Mouse (Mus musculus) small intestine, adult 10 weeks (tissue): ENCODE measurements around the gene Fndc11. TPM values are rescaled to one million over a fixed set of nuclear protein-coding genes. Genes with fewer than 3 reads are reported as not detected.

Source experiments
- polyA plus RNA-seq: library from polyadenylated mRNA; stranded (reverse); fragments of 350-450 nt; fragmentation: Illumina TruSeq; extraction: RNeasy Lipid Tissue Mini Kit (QIAGEN cat#74804); gene quantifications from one replicate; pipeline ENCODE4 v1.2.3, GENCODE M21; 2014; ENCODE audit warnings: low replicate concordance

Gene Fndc11
- polyA plus RNA-seq = not detected

DNA sequence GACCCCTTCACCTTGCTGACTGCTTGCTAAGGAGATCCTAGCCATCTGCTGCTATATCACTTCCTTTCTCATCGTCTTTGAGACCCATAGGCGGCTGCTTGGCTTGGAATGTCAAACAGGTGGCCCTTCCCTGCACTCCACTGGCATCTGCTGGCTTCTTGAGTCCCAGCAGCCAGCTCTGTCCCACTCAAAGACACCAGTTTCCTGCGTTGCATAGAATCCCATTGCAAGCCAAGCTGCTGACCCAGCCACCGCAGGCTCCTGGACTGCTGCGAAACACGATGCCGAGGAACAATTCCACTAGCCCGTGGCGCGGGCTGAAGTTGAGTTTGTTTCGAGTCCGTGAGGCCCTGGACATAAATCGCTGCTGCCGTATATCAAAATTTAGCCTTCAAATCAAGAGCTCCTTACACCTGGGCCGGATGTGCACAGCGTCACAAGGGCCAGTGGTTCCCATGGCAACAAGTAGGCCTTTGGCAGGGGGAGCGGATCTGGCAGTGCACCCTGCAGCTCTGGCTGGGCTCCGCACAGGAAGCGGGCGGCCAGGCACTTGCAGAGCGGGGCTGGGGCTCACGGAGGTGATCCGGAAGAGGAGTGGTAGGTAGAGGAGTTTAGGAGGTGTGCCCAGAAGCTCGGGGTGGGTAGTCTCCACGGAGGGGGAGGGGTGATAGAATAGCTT lies at the start of gene Fndc11:
Gene Fndc11, plus strand, starts transcription at position 476 of the 679 bp plus-strand sequence.

DNA sequence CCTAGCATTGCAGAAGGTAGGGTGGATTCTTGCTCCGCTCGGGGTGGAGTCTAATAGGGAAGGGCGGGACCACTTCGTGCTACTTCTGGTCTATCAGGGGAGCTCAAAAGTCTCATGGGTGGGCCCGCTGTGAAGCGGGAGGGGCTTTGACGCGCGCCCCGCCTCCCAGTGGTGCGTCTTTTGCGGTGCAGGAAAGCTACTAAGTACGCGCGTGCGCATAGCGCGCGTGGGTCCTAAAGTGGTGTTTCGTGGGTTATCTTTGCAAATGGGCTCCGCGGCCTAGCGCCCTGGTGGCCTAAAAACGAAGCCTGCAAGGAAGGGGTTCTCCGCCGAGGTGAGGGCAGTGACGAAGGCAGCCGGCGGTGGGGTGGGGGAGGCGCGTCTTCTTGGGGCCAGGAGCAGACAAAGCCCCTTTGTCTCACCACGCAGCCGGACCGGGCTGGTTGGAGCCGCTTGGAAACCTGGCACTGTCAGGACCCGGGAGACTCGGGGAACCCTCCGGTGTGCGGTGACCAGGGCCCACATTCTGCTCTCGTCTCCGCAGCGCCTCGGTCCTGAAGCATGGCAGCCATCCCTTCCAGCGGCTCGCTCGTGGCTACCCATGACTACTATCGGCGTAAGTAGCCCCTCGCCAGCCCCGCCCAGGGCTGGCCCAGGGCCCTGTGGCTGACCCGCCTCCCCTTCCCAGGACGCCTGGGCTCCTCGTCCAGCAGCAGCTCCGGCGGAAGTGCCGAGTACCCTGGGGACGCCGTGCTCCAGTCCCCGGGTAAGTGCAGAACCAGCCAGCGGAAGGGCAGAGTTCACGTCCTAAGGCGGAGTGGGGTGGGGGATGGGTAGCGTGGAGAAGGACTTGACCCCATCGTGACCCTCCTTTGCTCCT lies 32.5 kb upstream of the Fndc11 start, which contains the start of gene Ppdpf:
Gene Ppdpf, plus strand, starts transcription at position 127 of the 880 bp plus-strand sequence.

DNA sequence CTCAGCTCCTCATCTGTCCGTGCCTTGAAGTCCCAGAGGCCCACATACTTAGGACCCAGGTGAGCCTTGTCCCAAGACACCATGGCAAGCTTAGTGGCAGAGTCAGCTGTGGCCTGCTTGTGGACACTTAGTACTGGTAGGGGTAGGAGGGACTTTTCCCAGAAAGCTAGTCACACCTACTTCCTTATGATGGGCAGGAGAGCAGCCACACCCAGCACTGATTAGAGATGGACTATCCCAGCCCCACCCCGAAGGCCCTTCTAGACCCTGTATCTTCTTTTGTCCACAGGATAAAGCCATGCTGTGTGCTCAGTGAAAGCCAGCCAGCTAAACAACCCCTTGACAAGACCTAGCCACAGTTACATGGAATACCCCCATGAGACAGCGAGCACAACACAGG lies 17.4 kb upstream of the Fndc11 start, which contains the start of gene Ptk6:
Gene Ptk6, minus strand, starts transcription at position 368 of the 400 bp plus-strand sequence.

DNA sequence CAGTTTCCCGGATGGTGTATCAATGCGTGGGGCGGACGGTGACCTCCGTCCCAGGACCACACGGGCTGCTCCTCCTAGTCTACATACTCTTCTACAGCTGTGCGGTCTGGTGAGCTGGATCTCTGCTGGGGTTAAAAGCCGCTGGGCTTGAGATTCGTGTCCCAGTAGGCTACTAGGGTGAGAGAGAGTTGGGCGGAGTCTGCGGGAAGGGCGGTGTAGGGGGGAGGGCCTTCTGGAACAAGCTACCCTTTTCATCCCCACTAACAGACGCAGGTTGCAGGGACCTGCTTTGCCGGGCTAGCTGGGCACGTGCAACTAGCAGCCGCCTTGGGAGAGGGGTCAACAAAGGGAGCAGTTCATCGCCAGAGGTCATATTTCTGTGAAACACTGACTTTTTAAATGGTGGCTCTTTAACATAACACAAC lies 6.8 kb upstream of the Fndc11 start, which contains the start of gene Srms:
Gene Srms, minus strand, starts transcription at position 165 of the 425 bp plus-strand sequence.

DNA sequence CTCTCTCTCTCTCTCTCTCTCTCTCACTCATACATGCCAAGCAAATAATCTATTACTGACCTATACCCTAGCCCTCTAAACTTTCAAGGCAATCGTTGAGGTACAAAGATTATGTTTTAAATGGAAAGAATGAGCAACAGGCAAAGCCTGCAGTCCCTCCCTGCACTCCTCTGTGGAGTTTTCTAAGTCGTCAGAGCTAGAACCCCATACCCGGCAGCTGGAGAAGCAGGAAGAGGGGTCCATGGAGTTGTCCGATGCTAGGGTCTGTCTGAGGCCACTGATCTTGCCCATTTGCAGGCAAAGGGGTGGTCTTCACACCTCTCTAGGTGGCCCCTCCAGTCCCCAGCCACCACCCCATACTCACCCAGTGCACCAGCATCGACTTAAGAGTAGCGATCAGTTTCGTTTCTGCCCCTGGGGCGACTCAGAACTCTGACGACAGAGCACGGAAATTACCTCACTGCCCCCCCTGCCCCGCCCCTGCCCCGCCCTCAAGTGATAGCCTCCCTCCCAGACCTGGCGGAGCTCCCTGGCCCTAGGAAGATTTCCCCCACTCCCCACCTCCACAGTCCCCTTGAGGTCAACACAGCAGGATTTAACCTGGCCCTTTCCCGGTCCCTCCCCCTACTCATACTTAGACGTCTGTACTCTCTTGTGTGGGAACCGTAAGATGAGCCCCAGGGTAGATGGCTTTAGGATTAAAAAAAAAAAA lies 21.9 kb downstream of the Fndc11 start, which contains the start of gene Helz2:
Gene Helz2, minus strand, starts transcription at position 426 of the 712 bp plus-strand sequence.

Other genes with a start within 250 kb of the Fndc11 start
- 0.11 TPM for gene Col20a1, start 233.5 kb upstream of the Fndc11 start, polyA plus RNA-seq
- gene Chrna4, start 176.5 kb upstream of the Fndc11 start, polyA plus RNA-seq = not detected
- gene Kcnq2, start 84.7 kb upstream of the Fndc11 start, polyA plus RNA-seq = 0.19 TPM
- not detected for gene Eef1a2, start 63.0 kb upstream of the Fndc11 start, polyA plus RNA-seq
- gene Ppdpf, start 32.8 kb upstream of the Fndc11 start, polyA plus RNA-seq = 5.9 TPM
- gene Ptk6, start 17.2 kb upstream of the Fndc11 start, polyA plus RNA-seq = 5.1 TPM
- gene Srms, start 6.8 kb upstream of the Fndc11 start, polyA plus RNA-seq = not detected
- 5.8 TPM for gene Helz2, start 22.0 kb downstream of the Fndc11 start, polyA plus RNA-seq
- 10.5 TPM for gene Gmeb2, start 68.0 kb downstream of the Fndc11 start, polyA plus RNA-seq
- gene Stmn3, start 94.5 kb downstream of the Fndc11 start, polyA plus RNA-seq = not detected
- 2.8 TPM for gene Rtel1, start 99.7 kb downstream of the Fndc11 start, polyA plus RNA-seq
- gene Zgpat, start 144.9 kb downstream of the Fndc11 start, polyA plus RNA-seq = 0.97 TPM
- gene Arfrp1, start 145.4 kb downstream of the Fndc11 start, polyA plus RNA-seq = 25.0 TPM
- 0.45 TPM for gene Lime1, start 160.1 kb downstream of the Fndc11 start, polyA plus RNA-seq
- gene Zbtb46, start 239.4 kb downstream of the Fndc11 start, polyA plus RNA-seq = 1.3 TPM